Mouse (Mus musculus) cortical plate, adult 2 months (tissue): Measurements from ENCODE around the gene Cyp24a1.

ENCODE experiments used
- CTCF ChIP-seq: fragments of 200-500 bp; IDR thresholded peaks from 2 replicates; pipeline ENCODE4 v1.5.1; 2011; ENCODE audit warnings: mild to moderate bottlenecking, control low read depth, low read length; ENCODE audit not compliant: insufficient read depth; ENCODE audit errors: extremely low read depth
- POLR2A ChIP-seq: fragments of 200-500 bp; IDR thresholded peaks from 2 replicates; pipeline ENCODE4 v1.6.1; 2011; ENCODE audit warnings: mild to moderate bottlenecking, low read length, control low read depth; ENCODE audit not compliant: insufficient read depth; ENCODE audit errors: extremely low read depth

DNA sequence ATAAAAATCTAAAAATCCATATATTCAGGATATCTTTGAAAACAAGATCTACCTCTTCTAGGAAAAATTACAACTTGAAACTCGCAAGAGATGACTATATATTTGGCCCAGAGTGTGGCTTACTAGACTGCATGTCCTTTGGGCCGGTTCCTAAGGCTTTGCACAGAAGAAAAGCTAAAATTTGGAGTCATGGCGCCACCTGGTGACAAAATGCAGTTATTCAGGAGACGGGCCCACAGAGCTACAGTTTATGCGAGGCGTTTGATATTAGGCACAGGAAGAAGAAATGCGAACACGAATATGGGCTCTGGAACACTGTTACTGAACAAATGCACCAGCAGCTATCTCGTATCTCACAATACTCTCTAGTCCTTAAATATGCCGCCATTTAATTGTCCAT is 10.8 kb upstream of the Cyp24a1 start:
- TF ChIP-seq CTCF (peak; percentile 82), POLR2A (no peak)
